Mouse (Mus musculus) hindlimb bud, embryonic 11.5 days (tissue): Measurements from ENCODE around the gene St6galnac6.

Source experiments
- DNase-seq: peaks from one replicate; pipeline ENCODE4 v3.0.0-alpha.2; 2012; ENCODE audit warnings: low read depth, low spot score; ENCODE audit errors: extremely low spot score

Gene St6galnac6

DNA sequence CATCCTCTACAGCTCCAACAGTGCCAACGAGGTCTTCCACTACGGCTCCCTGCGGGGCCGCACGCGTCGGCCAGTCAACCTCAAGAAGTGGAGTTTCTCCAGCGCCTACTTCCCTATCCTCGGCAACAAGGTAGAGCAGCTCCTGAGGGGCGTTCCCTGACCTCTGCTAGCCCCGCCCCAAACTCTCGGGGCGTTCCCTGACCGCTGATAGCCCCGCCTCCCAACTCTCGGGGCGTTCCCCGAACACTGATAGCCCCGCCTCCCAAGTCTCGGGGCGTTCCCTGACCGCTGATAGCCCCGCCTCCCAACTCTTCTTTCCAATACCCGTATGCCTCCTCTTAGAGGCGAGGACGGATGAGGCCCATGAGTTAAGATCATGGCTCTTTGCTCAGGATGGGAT lies 12.8 kb downstream of the St6galnac6 start:
- no peak for DNase-seq

DNA sequence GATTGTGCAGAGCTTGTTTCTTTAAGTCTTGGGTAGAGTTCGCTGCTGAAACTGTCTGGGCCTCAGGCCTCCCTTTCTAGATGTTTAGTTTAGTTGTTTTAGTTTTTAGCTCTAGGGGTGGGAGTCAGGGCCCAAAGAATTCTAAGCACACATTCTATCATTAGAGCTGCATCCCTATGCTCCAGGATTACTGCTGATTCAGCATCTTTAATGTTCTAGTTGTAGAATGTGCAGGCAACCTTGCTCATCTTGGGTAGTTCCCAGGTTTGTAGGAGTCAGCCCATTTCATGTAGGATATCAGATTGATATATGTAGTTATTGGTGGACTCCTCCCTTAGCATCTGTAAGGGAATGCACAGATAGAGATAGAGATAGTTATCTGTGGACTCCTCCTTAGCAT lies 17.6 kb downstream of the St6galnac6 start:
- no peak for DNase-seq

DNA sequence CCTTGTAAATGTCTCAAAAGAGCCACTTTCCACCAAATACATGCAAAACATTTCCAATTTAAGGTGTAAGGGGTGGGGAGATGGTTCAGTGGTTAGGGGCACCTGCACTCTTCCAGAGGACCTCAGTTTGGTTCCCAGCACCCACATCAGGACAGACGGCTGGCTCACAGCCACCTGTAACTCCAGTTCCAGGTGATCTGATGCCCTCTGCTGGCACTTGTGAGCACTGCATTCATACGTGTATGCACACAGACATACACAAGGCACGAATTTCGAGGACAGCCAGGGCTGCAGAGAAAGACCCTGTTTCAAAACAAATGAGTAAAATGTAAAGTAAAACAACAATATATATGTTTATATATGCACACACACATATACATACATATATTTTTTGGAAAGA lies 18.1 kb downstream of the St6galnac6 start:
- no peak for DNase-seq

DNA sequence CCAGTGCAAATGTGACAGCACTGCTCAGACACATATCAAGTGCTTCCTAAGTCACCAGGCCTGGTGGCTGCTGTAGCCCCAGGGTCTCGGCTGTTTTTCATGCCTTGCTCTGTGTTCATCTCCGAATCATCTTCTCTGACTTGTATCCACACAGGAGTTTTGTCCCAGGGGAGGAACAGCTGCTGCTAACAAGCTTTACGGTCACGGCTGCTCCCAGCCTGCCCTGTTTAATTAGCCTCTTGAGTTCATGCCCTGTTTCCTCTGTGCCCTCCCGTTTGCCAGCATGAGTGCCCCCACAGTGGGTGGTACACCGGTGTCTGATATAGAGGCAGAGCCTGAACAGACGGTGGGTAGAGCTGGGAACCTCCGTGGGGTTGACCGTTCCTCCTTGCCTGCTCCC lies 18.5 kb downstream of the St6galnac6 start:
- DNase-seq: no peak

DNA sequence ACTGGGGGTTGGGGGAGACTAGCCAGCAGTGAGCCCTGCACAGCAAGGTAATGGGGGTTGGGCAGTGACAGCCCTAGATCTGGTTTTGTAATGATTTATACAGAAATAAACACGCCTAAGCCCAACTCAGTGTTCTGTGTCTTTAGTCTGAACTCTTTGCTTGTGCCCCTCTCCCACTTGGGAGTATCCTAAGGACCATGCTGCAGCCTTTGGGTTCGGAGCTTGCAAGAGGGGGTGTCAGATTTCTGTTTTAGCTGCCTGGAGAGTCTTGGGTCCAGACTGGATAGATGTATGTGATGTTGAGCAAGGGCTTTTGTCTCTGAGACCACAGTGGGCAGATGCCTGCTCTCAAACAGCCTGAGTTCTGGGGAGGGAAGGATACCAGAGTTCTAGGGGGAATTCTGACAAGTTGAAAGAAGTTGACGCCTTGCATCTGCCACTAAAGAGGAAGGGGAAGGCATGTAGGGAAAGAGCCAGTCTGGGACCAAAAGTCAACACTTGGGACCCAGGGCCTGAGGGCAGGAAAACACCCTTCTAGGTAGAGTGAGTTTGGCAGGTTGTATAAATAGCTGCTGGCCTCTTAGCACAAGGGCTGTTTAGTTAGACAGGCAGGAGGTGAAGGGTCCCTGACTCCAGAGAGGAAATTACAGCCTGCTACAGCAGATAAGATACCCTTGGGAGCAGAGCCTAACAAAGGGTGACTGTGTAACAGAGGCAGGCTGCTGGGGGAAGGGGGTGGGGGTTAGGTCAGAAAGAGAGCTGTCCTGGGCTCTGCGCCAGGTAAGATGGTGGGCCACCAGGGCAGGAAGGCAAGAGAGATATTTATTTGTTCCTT lies 21.4 kb downstream of the St6galnac6 start:
- DNase-seq: no peak

DNA sequence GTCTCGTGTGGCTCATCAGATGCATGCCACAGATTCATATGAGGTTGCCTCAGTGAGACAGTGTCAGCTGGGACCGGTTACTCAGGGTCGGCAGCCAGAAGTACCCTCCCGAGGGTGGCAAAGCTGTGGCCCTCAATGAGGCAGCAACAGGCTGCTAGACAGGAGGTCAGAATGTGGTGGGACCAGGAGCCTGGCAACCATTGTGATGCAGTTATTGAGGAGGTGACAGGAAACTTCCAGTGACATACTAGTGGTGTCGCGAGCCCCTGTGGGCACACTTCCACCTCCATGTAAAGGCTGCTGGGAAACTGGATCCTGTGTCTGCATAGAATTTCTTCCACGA lies 22.0 kb downstream of the St6galnac6 start, which contains the start of gene Ak1:
Ak1 (plus strand) TSS at position 242 of the 343 bp plus-strand sequence.
- no peak for DNase-seq

DNA sequence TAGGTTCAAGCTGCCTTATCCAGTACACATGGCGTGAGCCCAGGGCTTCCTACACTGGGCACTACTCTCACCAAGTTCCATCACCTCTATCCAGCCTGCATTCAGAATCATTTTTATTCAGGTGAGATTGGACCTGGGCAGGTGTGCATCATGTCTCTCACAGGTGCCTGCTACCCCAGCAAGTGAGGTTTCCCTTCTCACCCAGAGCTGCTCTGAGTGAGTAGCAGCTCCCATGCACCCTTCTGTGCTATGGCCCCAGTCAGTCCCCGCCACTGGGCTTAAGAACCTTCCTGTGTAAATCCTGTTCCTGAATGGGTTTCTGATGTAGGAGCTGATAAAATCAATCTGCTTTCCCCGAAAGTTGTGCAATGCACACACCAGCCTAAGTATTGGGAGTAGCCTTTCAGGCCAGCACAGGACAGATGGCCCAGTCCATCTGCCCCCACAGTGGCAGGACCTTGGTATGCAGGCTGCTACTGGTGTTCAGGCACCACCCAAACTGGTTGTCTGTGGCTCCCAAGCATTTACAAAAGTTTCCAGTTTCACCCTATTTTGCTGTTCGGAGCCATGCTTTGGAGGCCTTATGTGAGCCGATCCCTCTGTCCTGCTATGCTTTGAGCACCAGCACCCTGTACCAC lies 24.7 kb downstream of the St6galnac6 start:
- DNase-seq: no peak

DNA sequence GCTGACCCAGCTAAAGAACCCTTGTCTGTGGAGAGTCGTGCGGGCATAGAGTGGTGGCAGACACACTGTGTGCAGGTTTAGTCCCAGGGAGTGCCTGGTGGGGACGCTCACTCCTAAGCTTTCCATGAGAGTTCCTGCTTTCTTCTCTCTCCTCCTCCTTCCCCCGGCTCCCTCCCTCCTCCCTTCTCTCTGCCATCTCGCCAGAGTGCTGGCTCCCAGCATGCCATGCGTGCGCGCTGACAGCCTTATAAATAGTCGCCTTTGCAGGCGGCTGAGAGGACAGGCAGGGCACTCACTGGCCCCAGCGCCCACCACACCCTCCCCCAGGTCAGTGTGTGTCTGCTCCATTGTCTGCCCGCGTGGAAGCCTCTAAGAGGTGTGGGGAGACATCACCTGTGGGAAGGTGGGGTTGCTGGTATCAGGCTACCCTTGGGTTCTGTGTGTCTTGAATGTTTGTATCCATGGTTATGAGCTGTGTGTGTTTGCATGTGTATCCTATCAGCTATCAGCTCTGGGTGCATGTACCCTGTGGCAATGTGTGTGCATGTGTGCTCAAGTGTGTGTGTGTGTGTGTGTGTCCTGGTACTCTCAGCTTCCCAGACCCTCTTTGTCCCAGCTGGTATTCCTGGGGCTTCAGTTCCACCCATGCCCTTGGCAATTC lies 25.8 kb downstream of the St6galnac6 start:
- DNase-seq: no peak

DNA sequence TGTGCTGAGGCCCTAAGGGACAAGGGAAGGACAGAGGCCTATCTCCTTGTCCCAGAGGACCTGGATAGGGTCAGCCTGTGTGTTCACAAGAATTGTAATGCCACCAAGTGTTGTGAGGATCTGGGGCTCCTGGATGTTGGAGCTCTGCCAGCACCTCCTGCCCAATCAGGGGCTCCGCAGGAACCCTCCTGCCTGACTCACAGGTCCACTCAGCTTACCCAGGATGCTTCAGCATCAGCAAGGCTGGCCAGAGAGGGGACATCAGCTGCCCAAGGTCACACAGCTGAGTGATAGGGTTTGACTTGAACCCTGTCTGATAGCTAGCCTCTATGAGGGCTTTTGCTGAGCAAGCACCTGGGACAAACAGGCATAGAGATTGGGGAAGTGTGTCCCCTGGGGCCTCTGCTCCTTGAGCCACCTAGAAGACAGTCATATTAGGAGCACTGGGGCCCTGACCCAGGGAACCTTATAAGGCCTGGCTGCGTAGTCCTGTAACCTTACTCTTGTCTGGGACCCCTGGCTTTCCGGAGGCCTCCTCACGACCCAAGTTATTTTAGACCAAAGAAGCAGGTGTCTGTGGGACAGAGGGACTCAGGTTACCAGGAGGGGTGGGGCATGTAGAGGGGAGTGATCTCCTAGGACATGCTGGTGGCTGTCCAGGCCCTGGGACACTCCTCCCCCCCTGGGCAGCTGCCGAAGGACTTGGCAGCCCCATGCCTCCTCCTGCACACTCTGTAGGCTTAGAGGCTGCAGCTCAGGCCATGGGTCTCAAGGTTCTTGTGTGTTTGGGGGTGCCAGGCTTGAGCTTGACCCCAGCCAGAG lies 26.6 kb downstream of the St6galnac6 start:
- DNase-seq: no peak

DNA sequence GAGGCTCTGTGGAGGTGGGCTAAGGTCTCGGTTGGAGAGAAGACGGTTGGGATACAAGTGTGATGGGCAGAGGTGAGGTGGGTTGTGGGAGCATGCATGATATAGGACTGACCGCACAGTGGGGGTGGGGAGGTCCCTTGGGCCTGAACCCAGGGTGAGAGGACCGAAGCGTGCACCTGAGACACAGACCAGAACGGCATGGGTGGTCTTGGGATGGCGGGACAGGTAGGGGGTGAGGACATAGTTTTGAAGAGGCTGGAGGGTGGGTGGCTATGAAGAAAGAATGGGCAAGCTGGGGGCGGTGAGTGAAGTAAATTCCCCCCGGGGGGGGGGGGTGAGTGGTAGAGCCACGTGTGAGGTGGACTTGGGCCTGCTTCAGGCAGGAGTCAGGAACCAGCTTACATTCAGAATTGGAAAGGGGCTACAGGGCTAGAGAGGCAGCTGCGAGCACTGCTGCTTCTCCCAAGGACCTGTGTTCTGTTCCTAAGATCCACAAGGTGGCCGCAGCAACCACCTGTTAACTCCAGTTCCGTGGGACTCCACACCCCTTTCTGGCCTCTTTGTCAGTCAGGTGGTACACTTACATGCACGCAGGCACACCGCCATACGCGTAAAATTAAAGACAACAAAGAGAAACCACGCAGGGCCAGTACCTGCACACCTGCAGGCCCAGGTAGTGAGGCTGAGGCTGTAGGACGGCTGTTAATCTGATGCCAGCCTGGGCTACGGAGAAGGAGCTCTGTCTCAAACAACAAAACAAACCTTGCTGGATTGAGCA lies 27.9 kb downstream of the St6galnac6 start:
- DNase-seq: no peak

DNA sequence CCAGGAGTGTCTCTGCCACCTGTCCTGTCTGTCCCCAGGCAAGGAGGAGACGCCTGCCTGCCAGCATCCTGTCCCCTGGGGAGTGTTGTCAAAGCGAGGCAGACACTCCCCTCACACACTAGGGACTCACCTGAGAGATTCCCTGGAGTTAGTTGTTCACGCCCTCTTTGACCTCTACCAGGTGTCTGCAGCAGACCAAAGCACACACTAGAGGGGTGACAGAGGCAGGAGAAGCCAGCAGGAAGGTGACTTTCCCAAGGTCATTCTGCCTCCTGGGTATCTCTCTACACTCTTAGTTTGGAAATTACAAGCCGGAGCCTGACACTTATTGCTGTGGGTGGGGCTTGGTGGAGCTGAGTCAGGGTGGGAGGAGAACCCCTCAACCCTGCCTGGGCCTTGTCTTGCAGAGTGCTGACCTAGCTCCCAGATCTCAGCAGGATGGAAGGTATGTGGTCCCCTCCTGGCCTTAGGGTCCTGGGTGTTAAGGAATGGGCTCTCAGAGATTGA lies 28.6 kb downstream of the St6galnac6 start:
- no peak for DNase-seq

DNA sequence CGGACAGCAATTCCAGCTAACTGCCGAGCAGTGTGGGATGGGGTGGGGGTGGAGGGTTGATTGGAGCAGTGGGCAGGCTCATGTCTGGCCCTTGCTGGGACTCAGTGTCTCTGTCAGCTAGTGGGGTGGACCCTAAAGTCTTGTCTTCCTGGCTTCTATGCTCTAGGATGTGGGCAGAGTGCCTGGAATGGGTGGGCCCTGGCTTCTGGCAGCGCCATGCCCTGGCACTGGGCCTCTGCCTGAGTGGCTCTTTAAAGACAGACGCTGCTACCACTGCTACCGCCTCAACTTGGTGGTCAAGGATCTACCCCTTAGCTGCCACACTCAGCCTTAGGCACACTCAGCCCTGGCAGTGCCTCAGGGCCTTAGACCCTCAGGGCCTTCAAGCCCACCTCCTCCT lies 29.2 kb downstream of the St6galnac6 start:
- no peak for DNase-seq

DNA sequence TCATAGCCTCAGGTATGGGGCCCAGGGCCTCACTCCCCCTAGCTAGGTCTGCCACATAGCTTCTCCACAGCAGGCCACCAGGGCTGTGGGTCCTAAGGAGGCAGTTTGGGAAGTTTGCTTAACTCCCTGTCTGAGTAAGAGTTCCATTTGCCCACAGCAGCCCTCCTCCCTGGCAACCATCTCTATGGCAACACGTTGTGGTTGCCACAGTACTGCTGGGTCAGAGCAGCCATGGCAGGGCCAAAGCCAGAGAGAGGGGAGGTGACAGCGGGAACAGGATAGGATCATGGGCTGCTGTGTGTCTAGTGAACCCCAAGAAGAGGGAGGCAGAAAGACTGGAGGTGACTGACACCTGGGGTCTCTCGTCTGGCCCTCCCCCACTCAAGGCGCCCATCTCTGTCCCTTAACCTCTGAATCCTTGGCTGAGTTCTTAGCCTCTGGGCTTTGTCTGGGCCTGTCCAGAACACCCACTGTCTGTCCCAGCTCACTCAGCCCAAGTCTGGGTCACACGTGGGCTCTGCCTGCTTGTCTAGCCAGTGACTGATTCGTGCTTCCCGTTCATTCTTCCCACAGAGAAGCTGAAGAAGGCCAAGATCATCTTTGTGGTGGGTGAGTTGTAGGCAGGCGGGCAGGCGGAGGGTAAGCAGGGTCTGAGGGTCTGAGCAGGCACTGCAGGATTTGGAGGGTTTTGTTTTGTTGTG lies 29.9 kb downstream of the St6galnac6 start:
- DNase-seq: no peak

DNA sequence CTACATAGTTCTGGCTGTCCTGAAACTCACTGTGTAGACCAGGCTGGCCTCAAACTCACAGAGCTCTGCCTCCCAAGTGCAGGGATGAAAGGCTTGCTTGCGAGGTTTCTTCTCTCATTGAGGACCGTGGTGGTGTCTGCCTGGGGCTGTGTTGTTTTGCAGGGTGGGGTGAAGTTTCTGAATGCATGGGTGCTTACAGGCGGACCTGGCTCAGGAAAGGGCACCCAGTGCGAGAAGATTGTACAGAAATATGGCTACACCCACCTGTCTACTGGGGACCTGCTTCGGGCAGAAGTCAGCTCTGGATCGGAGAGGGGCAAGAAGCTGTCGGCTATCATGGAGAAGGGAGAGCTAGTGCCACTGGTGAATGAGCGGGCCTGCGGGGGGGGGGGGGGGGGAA lies 30.5 kb downstream of the St6galnac6 start:
- no peak for DNase-seq

DNA sequence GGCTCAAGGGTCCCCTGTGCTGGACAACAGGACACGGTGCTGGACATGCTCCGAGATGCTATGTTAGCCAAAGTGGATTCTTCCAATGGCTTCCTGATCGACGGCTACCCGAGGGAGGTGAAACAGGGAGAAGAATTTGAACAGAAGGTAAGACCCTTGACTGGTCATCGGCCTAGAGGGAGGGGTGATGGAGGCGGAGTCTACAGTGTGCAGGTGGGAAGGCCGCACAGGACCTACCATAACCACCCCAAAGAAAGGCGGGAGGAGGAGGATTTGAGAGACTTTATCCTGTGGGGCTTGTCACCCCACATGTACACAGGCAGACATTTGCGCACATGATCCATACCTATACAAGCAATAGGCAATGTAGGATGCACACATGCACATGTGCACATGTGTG lies 31.5 kb downstream of the St6galnac6 start:
- DNase-seq: no peak

DNA sequence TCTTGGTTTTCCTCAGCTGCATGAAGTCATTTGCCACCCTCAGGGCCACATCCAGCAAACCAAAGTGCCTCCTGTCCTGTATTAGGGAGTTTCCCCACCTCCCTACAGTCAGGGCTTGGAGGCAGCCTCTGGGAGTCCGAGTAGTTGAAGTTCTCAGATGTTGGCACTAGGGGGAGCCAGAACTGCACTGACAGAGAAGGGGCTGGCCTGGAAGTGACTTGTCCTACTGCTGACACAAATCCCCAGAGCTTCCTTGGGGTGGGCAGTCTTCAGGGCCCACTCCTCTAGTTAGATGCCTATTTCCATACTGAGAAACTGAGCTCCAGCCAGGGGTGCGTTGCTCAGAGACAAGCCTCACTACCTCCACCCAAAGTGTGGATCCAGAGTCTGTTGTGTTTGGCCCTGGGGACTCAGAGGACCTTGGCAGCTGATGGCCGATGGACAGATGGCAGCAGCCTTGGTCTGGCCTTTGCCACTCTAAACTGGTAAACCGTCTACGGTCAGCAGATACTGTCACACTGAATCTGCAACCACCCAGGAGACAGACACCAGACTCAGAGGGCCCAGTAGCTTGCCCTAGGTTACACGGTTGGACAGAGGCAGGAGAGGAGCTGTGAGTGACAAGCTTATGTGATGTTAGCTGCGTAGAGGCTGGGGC lies 32.4 kb downstream of the St6galnac6 start:
- no peak for DNase-seq

DNA sequence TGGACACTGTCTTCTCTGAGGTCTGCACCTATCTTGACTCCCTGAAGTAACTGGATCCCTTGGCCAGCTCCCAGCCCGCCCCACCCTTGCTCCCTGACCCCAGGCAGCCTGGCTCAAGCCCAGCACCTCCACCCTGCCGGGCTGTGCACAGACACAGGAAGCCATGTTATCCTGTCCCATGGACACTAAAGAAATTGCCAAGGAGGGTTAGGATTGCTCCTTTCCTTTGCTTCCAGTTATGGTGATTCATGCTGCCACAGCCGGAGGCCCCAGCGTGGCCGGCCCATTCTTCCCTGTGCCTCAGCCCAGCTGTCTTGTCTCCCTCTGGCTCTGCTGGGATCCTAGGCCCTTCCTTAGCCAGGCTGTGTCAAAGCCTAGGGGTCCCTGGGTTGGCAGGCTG lies 34.2 kb downstream of the St6galnac6 start:
- no peak for DNase-seq

DNA sequence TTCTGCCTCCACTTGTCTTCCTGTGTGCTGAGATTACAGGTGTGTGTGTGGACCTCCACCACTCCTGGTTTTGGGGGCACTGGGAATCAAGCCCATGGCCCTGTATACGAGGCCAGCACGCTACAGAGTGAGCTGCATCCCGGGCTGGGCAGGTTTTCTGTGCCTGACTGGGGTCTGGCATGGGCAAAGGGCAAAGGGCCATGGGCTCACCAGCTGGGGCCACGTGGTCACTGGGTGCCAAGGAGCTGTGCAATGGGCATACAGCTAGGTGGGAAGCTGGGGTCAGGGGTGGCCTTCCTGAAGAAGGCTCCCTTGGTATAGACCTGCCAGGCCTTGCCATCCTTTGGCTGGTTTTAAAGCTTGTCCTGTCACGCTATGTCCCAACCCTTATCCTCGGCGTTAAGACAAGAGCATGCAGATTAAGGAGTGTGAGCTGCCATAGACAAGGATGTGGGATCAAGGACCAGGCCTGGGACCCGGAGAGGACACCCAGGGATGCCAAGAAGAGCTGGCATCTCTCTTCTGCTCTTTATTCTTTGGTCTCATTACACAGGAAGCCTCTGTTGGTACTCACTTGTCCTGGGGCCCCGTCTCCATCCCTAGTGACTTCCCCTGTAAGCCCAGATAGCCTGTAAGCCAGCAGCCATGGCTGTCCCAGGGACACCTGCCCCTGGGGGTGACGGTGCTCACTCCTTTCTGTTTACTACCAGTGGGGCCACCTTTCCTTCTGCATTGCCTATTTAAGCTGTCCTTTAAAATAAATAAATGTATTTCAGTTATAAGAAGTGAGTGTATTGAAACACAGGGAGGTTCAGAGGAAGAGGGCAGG lies 35.0 kb downstream of the St6galnac6 start:
- no peak for DNase-seq
